Mouse (Mus musculus) layer of hippocampus, postnatal 36 days (tissue): ENCODE data around the gene Ret. TPM values are rescaled to one million over a fixed set of nuclear protein-coding genes. Genes with fewer than 3 reads are reported as not detected.

Experiments used
- DNase-seq, 2 experiments: peaks; one replicate each; pipeline ENCODE4 v3.0.0; 2022
- total RNA-seq, 2 experiments: library from RNA; stranded (reverse); gene quantifications; 2 replicates each; pipeline ENCODE4 v1.2.3; 2021

The Ret gene
- 1 to 10 TPM; 3.2 to 3.6 TPM for total RNA-seq

DNA sequence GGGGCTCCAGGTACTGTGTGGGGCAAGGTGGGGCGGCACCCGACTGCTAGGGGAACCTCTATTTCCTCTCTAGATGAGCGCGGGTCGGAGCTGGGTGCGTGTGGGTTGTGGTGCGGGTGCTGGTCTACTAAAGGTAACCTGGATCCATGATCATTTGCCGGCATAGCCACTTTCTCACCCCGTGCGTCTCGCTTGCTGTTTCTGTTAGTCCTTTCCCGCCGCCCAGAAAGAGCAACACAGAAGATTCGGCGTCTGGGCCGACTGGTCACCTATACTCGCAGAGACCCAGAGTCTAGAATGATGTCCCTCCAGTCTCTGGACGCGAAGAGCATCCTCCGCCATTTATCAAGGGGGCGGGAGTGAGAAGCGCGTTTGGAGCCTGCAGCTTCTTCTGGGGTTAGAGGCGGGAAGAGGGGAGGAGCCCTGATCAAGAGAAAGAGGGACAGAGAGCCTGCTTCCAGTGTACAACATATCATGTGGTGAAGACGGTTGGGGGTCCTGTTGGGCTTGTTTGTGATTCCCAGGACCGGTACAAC is at the start of gene Ret:
Gene Ret, minus strand, starts transcription at position 279 of the 536 bp plus-strand sequence.
- no peak for DNase-seq

DNA sequence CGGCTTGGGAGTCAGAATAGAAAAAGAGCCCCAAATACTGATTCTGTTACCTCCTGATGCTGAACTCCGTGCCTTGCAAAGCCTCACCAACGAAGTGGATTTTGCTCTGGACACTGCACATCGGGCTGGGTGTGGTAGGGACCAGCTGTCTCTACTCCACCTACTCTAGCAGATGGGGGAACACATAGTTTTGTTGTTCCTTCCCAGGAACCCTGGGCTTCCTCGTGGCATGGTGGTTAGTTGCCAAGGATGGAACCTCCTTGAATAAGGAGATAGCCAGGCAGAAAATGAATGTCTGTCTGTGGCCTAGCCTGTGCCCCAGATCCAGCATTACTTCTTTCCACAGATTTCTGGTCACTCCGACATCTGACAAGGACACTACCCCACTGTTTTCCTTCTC is 49.6 kb upstream of the Ret start:
- no peak for DNase-seq

DNA sequence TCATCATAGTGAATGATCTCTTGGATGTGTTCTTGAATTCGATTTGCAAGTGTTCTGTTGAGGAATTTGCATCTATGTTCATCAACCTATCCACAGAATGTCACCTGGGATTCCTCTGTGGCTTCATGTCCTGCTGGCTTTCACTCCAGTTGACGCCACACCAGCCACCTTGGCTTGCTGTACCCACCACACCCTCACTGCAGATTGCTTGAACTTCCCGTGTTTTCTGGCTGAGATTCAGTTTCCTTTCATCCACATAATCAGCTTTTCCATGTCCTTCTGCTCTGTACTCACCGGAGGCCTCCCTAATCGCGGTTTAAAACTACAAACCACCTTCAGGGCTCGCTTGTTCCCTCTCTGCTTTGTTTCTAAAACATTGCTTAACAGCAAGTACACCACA is 46.6 kb upstream of the Ret start:
- DNase-seq = no peak

DNA sequence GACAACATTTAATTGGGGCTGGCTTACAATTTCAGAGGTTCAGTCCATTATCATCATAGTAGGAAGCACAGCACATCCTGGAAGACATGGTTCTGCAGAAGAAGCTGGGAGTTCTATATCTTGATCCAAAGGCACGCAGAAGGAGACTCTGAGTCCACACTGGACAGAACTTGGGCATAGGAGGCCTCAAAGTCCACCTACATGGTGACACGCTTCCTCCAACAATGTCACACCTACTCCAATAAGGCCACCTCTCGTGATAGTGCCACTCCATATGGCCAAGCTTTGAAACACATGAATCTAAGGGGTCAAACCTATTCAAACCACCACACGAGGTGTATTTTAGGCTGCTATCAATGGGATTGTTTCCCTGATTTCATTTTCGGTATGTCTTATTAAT is 45.4 kb upstream of the Ret start:
- no peak for DNase-seq

DNA sequence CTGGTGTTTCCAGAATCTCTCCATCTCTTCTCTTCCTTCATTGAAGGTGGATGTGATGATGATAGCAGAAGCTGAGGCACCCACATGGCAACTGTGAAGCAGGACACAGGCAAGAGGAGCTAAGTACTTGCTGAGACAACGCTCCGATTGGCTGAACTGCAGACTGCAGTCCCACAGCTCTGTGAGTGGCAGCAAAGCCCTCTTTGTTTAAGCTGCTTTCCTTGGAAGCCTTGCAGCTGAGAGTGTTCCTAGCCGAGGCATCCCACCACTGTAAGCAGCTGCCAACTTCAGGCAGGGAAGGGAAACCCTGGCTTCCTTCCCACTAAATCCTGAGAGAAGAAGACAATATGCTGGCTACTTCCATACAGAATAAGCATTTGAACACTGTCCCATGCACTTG is 28.6 kb upstream of the Ret start:
- DNase-seq = no peak

DNA sequence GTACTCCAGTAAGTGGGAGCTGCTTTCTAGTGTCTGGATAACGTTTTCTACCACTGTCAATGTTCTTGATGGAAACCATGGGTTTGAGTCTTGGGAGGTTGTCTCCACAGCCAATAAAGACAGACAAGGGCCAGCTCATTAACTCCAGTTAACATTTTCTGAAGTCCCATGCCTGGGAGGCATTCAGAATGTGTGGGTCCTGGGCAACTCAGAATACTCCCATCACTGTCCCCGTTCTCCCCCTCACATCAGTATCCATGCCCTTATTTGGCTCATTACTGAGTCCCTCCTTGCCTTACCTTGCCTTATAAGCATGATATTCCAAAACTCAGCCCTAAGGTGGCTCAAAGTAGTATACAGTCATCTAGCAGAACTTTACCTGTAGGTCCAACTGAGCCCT is 25.0 kb upstream of the Ret start:
- no peak for DNase-seq

DNA sequence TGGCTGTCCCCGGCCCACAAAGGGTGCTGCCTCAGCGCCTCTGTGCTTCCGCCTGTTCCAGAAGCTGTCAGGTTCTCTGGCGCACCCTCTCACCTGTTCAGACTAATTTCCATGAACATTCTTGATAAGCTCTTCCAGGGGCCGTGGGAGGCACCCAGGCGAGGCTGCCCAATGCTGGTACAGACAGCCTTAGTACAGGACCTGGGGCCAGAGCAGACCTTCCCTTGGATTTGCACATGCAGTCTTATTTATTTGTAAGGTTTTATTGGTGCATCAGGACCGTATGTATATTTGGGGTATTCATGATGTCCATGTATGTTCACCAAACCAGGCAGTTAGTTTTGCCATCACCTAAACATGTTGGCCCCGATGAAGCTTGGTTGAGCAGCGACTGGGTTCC is 18.2 kb upstream of the Ret start:
- DNase-seq = no peak

DNA sequence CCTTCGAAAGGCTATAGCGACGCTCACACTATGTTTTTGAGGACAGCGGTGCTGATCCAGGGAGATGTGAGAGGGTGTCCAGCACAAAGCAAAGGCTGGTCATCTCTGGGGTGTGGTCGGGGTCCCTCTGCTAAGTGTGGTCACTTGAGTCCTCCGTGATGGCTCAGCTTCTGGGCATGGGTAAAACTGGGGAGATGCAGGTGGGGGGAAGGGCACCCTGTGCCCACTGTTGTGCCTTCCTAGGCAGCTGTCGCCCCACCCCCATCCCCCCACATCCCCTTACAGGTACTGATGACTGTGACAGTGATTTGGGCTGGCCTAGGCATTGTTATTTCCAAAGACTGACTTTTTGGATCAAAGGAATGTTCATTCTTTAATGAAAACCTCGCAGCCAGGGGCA is 10.8 kb upstream of the Ret start:
- DNase-seq = no peak

DNA sequence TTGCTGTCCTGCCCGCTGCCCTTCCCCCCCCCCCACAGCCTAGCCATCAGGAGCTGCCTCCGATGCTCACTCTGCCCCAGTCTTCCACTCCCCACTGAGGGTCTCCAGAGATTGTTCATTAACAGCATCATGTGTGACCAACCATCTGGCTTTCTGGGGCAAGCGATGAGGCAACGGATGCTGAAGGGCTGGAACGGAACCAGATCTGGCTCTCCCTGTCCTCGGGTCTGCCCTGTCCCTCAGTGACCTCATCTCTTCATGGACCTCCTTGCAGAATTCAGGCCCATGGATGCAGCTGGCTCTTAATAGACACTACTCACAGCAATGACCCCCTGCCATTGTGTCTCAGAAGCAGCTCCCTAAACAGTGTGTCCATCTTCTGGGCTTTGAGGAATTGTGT is 8.9 kb upstream of the Ret start:
- no peak for DNase-seq

DNA sequence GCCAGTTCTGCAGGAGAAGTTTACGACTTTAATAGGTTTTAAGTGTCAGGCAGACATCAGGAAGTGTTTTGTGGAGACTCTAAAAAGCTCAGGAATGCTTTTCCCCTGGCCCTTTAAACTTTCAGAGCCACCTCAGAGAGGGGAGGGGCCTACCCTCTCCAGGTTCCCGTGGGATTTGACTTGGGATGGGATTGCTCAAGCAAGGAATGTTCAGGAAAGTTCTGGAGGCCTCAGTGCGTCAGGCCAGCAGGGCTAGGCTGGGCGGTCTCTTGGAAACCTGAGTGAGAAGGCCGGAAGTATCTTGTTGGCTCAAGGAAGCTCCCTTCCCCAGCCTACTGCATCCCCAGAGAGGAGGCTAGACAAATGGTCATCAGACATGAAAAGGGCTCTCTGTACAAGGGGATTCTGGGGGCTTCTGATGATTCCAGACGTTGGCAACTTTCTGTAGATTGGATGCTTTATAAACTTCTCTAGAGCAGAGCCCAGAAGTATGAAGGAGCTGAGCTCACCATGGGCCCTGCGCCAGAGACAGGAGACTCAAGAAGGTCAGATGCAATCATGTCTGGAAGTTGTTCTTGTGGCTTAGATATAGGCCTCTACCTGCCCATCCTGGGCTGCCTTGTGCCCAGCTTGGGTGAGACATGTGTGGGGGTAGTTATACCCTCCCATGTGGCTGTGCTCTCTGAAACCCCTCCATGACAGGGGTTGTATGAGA is 7.8 kb upstream of the Ret start:
- no peak for DNase-seq

DNA sequence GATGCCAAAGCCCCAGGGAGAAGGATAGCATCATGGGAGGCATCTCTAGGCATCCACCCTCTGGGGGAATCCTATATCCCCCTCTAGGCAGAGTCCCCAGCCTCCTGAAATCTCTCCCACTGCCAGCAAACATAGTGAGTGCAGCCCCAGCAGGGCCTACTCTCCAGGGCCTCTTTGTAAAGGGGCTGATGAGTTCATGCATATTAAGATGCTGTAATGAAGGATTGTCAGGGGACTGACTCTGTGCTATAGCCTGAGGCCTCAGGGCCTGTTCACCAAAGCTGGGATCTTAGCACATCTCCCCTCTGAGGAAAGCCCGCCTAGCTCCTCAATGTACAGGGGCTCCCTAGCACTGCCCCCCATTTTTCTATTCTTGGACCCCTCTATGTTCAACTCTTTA is 6.6 kb upstream of the Ret start:
- DNase-seq = no peak

DNA sequence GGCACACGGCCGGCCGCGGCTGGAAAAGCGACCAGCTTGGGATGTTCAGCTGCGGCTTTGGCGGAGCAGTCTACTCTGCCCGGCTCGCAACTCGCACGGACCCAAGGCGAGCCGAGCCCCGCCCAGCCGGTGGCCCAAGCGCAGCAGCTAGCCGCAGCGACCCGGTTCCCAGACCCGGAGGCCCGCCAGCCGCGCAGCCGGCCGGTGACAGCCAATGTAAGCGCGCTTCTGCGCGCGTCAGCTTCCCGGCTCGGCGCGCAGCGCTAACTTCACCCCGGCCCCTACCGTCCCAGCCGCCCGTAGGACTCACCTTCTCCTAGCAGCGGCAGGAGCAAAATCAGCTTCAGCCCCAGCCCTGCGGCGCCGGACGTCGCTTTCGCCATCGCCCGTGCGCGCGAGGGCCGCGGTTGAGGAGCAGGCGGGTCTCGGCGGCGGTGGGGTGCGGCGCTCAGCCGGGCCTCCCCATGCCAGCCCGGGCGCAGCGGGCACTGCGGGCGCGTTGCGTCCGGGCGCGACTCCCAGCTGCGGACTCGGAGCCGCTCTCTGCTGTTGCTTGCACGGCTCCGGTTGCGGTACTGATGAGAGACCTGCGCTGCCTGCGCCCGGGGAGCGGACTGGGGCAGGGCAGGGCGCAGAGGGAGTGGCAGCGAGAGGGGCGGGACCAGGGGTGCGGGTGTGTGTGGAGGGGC is 623 bp downstream of the Ret start:
- peak; percentile 21 to 22 for DNase-seq

DNA sequence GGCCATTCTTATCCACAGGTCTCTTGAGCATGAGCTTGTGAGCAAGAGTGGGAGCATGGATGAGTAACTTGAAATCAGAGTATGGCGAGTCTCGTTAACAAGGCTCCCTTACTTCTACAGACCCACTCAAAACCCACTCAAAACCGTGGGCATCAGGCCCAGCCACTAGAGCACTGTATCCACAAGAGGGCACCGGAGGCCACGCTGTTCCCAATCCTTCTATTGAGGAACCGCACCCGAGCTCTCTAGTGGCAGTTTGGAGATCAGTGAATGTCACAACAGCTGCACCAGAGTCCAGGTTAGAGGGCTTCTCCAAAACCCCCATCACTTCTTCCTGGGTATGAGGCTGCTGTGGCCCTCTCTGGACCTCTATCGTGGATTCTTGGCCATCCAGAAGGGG is 2.4 kb downstream of the Ret start:
- peak; percentile 36 to 39 for DNase-seq

DNA sequence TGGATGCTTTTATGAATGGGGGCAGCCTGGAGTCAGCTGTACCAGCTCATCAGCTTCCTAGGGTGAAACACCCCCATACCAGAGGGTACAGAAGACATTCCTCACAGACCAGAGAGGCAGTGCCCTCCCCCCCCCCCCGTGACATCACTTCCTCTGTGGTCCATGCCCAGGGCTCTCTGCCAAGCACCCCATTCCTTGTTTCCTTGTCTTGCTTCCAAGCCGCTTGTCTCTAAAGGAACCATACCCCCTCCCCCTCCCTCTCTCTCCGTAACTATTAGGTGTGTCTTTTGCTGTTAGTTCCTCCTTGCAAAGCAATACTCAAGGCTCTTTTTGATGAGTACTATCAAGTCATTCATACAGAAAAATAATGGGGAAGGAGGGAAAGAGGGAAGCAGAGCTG is 4.6 kb downstream of the Ret start:
- no peak for DNase-seq

DNA sequence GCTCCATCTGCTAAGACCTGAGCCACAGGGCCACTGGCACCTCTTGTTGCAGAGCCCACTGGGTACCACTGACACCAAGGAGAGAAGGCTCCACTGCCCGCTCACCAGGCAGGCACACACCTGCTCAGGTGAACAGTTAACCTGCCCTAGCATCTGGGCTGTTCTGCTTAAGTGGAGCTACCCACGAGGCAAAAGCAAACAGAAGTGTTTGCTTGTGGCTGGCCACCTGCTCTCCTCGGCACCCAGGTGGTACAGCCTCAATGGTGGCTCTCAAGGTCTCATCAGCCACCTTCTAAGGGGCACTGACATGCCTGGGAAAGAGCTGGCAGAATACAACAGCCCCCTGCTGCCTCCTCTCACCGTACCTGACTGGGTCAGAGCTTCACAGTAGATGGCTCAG is 5.3 kb downstream of the Ret start:
- DNase-seq = no peak

DNA sequence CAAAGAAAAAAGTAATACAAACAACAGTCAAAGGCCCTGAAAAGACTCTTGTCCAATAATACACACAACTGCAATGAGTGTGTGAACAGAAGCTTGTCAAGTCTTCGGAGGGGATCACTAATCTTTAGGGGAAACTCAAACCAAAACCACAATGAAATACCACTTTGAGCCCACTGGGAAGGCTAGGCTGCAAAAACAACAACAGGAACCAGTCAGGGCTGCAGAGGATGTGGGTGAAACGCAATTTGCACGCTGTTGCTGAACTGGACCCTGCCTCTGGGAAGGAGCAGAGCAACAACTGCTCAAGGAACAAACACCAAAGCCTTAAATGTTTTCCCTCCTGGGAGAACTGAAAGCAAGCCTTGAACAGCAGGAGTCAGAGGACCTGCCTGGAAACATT is 7.8 kb downstream of the Ret start:
- no peak for DNase-seq

DNA sequence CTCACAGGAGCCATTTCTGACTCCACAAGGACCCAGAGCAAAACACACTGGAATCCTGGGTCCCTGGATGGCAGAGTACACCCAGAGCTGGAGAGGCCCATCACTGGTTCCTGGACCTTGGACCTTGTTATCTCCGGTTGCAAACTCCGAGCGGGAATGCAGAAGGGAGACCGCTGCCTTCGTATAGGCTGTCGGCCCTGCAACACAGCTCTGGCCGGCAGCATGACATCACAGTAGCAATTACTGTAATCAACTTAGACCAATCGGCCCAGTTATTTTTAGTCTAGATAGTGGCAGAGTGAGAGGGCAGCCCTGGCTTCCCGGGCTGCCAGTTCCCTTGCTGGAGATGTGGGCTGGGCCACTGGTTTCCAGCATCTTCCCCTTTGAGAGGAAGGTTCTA is 8.9 kb downstream of the Ret start:
- DNase-seq = no peak

DNA sequence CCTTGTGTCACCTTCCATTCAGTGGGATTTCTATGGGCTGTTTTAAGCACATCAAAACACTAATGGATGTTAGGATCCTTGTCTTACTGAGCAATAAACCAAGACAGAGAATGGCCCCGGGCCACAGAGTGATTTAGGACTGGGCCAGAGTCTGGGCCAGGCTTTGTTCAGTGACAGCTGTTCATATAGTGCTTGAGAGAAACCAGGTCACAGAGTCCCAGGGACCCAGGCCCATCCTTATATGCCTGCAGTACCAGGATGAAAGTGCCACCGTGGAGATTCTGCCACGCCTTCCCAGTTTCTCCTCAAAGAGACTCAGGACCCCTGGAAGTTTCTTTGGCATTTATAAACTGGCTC is 10.3 kb downstream of the Ret start:
- no peak for DNase-seq

DNA sequence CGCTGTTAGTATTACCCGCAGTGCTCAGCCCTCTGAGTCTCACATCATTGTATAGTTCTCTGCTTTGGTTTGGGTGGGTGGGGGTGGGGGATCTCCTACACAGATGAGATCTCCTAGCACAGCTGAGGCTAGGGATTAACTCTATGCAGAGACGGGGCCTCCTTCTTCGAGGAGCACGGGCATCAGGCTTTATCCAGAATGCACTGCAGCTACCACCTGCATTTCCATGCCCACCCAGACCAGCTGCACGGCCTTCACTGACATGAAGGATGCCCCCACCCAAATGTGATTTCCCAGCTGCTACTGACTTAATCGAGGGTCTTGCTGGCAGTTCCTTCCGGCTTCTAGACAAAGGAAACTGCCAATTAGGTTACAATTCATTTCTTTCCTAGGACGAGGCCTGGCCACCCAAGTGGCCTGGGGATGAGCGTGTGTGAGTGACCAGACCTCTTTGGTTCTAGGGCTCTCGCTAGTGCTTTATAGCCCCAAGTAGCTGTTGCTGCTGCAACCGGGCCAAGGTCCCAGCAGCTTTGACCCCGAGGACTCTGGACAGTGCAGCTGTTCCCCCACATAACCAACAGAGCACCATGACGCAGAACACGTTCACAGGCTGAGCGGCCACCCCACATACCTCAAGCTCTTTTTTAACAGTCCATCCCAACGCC is 10.8 kb downstream of the Ret start:
- no peak for DNase-seq

DNA sequence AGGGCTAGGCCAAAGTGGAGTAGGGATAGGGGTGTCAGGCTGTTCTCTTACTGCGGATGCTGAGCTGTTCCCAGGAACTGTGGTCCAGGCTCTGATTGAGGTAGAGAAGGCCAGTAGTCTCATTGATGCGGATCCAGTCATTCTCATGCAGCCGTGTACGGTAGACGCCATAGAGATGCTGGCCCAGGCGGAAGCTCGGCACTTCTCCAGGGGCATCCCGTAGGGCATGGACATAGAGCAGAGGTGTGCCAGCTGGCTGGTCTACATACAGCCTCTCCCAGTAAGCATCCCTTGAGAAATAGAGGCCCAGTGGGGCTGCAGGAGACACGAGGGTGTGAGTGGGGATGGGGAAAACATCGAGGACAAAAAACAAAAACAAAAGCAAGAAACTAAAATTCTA is 13.4 kb downstream of the Ret start:
- no peak for DNase-seq

DNA sequence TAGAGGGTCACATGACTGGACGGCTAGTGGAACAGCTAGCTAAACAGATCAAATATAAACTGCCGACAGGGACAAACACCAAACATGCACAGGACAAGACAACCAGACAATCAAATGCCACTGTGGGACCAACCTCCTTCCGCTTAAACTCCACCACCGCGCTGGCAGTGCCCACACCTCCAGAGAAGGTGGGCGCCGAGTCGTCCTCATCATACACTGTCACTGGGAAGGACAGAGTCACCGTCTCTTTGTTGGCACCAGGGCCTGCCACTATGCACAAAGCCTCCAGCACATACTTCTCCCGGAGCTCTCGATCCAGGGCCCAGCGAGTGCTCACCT is 17.5 kb downstream of the Ret start:
- DNase-seq = no peak

DNA sequence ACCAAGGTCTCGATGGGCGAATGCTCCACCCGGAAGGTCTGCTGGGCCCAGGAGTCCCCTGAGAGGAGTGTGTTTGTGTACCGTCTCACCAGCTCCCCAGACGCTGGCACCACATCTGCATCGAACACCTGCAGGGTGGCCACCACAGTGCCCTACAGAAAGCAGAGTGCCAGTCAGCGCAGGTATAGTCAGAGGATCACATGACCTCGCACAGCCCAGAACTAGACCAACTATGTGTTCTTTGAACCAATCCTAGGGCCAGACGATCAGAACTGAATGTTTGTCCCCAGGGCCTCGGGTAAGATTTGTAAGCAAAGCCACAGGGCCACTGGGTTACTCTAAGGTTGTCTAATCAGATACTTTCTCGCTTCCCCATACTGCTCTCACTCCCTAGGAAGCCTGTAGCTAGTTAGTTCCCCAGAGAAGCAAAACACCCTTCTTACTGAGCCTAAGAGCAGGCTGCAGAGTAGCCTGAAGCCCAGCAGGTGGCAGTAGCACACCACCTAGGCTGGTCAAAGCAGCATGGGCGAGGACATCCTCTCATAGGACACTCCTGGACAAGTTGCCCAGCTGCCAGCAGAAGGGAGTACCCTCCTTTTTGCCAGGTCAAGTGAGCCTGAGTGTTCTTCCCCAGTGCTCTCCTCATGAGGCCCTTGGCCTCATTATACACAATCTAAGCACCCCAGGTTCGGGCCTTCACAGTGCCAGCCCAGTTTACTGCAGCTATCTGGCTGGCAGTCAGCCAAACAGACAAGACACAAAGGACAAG is 18.0 kb downstream of the Ret start:
- peak; percentile 54 to 66 for DNase-seq

DNA sequence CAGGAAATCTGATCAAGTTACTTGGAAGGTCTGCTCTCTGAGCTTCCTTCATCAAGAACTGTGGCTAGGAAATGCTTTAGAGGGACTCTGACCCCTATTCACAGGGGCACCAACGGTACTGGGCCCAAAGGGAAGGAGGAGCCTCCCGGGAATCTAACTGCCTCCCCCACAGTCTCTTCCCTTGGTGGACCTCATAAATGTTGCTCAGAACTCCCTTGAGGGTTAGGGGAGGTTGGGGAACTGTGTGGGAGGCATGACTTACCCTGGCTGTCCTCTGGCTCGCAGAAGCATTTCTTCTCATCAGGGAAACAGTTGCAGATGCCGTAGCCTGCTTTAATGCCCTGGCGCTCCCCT is 23.6 kb downstream of the Ret start:
- DNase-seq = no peak
